Mouse (Mus musculus): ENCODE measurements around the gene 1700029F12Rik. TPM values are rescaled to one million over a fixed set of nuclear protein-coding genes. Genes with fewer than 3 reads are reported as not detected.

The 1700029F12Rik gene
- polyA plus RNA-seq, 1 experiment from 2014 or later = not detected

Other genes starting within 250 kb of the 1700029F12Rik start
- gene Gcnt4, start 109.7 kb downstream of the 1700029F12Rik start, polyA plus RNA-seq (2016; fragmentation: Nextera tagmentation; extraction: Ambion mirVana) = 0.80 and 0.95 TPM in 2 replicates
- gene Fam169a, start 32.9 kb upstream of the 1700029F12Rik start, polyA plus RNA-seq (2016; fragmentation: Nextera tagmentation; extraction: Ambion mirVana) = 12.4 and 12.9 TPM in 2 replicates
- gene Gm6169, start 64.9 kb upstream of the 1700029F12Rik start, polyA plus RNA-seq (2016; fragmentation: Nextera tagmentation; extraction: Ambion mirVana) = 1.9 and 3.3 TPM in 2 replicates
- 35.2 and 35.7 TPM in 2 replicates for gene Gfm2, start 103.6 kb upstream of the 1700029F12Rik start, polyA plus RNA-seq (2016; fragmentation: Nextera tagmentation; extraction: Ambion mirVana)
- 48.8 and 54.0 TPM in 2 replicates for gene Nsa2, start 103.6 kb upstream of the 1700029F12Rik start, polyA plus RNA-seq (2016; fragmentation: Nextera tagmentation; extraction: Ambion mirVana)
- gene Hexb, start 164.0 kb upstream of the 1700029F12Rik start, polyA plus RNA-seq (2016; fragmentation: Nextera tagmentation; extraction: Ambion mirVana) = 32.5 and 33.1 TPM in 2 replicates
- 4.5 and 5.7 TPM in 2 replicates for gene Enc1, start 206.7 kb upstream of the 1700029F12Rik start, polyA plus RNA-seq (2016; fragmentation: Nextera tagmentation; extraction: Ambion mirVana)

All from heart, embryonic 12.5 days (tissue).